Mouse (Mus musculus) C2C12 (cell line): ENCODE results near the gene Marveld1.

Source experiments
- CEBPB ChIP-seq: IDR thresholded peaks from one replicate; pipeline ENCODE4 v1.6.1; 2011; ENCODE audit warnings: low read depth, mild to moderate bottlenecking, control low read depth, moderate library complexity
- CTCF ChIP-seq: IDR thresholded peaks from one replicate; pipeline ENCODE4 v1.5.1; 2011; ENCODE audit not compliant: control insufficient read depth, insufficient read depth, insufficient read length
- MAX ChIP-seq: IDR thresholded peaks from one replicate; pipeline ENCODE4 v1.6.1; 2011; ENCODE audit warnings: mild to moderate bottlenecking, control low read depth
- MYOD1 ChIP-seq: IDR thresholded peaks from one replicate; pipeline ENCODE4 v1.6.1; 2011; ENCODE audit warnings: low read depth; ENCODE audit not compliant: control insufficient read depth, insufficient read length
- MYOG ChIP-seq: IDR thresholded peaks from one replicate; pipeline ENCODE4 v1.6.1; 2011; ENCODE audit not compliant: control insufficient read depth, insufficient read length; ENCODE audit errors: extremely low read depth
- USF1 ChIP-seq: IDR thresholded peaks from one replicate; pipeline ENCODE4 v1.6.1; 2011; ENCODE audit warnings: low read depth, mild to moderate bottlenecking, control low read depth, moderate library complexity

DNA sequence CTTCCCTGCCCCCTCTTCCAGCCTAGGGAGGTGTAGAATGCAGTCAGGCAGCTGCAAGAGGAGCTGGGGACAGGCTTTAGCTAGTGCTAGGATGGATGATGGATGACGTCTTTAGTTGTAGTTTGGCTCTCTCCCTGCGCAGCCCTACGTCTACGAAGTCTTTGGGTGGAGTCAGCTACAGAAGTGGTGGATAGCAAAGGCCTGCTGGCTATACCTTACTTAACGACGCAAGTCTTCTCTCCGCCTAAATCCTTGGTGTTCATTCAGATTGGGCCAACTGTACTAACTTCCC, 1.3 kb downstream of the Marveld1 start:
- no peak for TF ChIP-seq USF1
- TF ChIP-seq MYOD1, result no peak
- no peak for TF ChIP-seq CEBPB
- no peak for TF ChIP-seq CTCF
- no peak for TF ChIP-seq MAX
- TF ChIP-seq MYOG, result no peak
